Mouse (Mus musculus) spleen, postnatal 4 days (tissue): ENCODE measurements around the gene Ttc8.
"Not testable (repeated sequence)": the region's sequence is repeated elsewhere in the genome, so short reads cannot be mapped to it uniquely, and the experiment has no call there.

Experiments used
- DNase-seq, 2 experiments: peaks; one replicate each; pipeline ENCODE4 v3.0.0; 2022; ENCODE audit warnings: low spot score in 2 of 2

Gene Ttc8

GRCm38 (mm10) chr12:98920194-98920991 lies at the start of gene Ttc8:
Gene Ttc8, plus strand, starts transcription at chr12:98920574.
- DNase-seq = peak; percentile 59 to 80

- DNase-seq = no peak
Observed at GRCm38 (mm10) chr12:98872836-98873235, 47.5 kb upstream of the Ttc8 start.

GRCm38 (mm10) chr12:98875216-98875615 lies 45.2 kb upstream of the Ttc8 start:
- no peak for DNase-seq

GRCm38 (mm10) chr12:98878693-98879092 lies 41.7 kb upstream of the Ttc8 start:
- no peak for DNase-seq

- DNase-seq = no peak
Observed at GRCm38 (mm10) chr12:98881796-98882195, 38.6 kb upstream of the Ttc8 start.

- no peak for DNase-seq
Observed at GRCm38 (mm10) chr12:98884515-98884914, 35.9 kb upstream of the Ttc8 start.

GRCm38 (mm10) chr12:98896761-98897160 lies 23.6 kb upstream of the Ttc8 start:
- DNase-seq = no peak

GRCm38 (mm10) chr12:98899676-98900075 lies 20.7 kb upstream of the Ttc8 start:
- DNase-seq = no peak

- peak in 1 of 2 experiments; percentile 14 for DNase-seq
Observed at GRCm38 (mm10) chr12:98900341-98900880, 20.0 kb upstream of the Ttc8 start.

- DNase-seq = peak; percentile 76 to 89
Observed at GRCm38 (mm10) chr12:98900881-98901801, 19.2 kb upstream of the Ttc8 start, which contains the start of gene Eml5. Gene Eml5, minus strand, starts transcription at chr12:98901484.

- no peak for DNase-seq
Observed at GRCm38 (mm10) chr12:98905466-98905865, 14.9 kb upstream of the Ttc8 start.

GRCm38 (mm10) chr12:98910096-98910495 lies 10.3 kb upstream of the Ttc8 start:
- DNase-seq = no peak

GRCm38 (mm10) chr12:98931174-98931573 lies 10.8 kb downstream of the Ttc8 start:
- DNase-seq = no peak

GRCm38 (mm10) chr12:98932441-98932840 lies 12.1 kb downstream of the Ttc8 start:
- no peak for DNase-seq

- no peak for DNase-seq
Observed at GRCm38 (mm10) chr12:98932856-98933255, 12.5 kb downstream of the Ttc8 start.

- DNase-seq = not testable (repeated sequence)
Observed at GRCm38 (mm10) chr12:98951295-98951694, 30.9 kb downstream of the Ttc8 start.

- no peak for DNase-seq
Observed at GRCm38 (mm10) chr12:98956951-98957350, 36.6 kb downstream of the Ttc8 start.

GRCm38 (mm10) chr12:98957455-98957854 lies 37.1 kb downstream of the Ttc8 start:
- peak in 1 of 2 experiments; percentile 51 for DNase-seq

- DNase-seq = no peak
Observed at GRCm38 (mm10) chr12:98961008-98961407, 40.6 kb downstream of the Ttc8 start.

- DNase-seq = no peak
Observed at GRCm38 (mm10) chr12:98961415-98961814, 41.0 kb downstream of the Ttc8 start.

- peak in 1 of 2 experiments; percentile 43 for DNase-seq
Observed at GRCm38 (mm10) chr12:98965441-98966135, 45.2 kb downstream of the Ttc8 start.

- no peak for DNase-seq
Observed at GRCm38 (mm10) chr12:98972291-98972690, 51.9 kb downstream of the Ttc8 start.
